Mouse (Mus musculus) layer of hippocampus, adult 11-12 months (tissue): Measurements from ENCODE around the gene Abcc12.

Experiments used
- DNase-seq: peaks from one replicate; pipeline ENCODE4 v3.0.0; 2022; ENCODE audit warnings: low spot score

The Abcc12 gene

GRCm38 (mm10) chr8:86578076-86578475, 2.4 kb downstream of the Abcc12 start:
- DNase-seq: peak; percentile 65

GRCm38 (mm10) chr8:86577547-86577946, 2.9 kb downstream of the Abcc12 start:
- no peak for DNase-seq

GRCm38 (mm10) chr8:86563674-86564073, 16.8 kb downstream of the Abcc12 start:
- no peak for DNase-seq

DNA sequence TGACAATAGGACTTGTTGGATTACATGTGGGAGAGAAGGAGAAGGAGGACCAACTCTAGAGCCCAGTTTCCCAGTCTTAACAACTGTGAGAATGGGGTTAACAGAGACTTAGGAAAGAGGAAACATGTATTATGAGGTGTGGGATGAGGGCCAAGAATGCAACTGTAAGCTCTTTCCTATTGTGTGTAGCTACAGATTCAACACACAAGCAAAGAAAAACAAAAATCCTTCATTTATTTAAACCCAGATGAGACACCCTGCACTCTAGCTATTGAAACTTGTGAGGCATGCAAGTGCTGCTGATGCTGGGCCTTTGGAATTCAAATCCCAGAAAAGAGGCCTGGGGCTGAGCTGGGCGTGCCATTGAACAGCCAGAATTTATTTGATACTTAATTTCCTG, 18.7 kb downstream of the Abcc12 start:
- no peak for DNase-seq

DNA sequence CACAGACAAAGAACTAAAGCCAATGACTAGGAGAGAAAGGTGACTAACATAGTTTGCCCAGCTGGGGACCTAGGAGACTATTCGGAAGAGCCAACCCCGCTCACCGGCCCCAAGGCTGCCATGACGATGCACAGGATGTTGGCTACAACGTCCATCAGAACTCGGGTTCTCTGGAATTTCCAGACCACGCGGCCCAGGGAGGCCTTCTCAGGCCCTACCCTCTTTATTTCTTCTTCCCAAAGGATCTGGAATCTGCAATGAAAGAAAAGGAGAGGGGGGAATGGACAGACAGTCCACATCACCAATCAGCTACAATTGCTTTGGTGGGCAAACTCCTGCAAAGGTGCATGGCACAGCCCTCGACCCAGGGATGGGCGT, 19.8 kb downstream of the Abcc12 start:
- no peak for DNase-seq

DNA sequence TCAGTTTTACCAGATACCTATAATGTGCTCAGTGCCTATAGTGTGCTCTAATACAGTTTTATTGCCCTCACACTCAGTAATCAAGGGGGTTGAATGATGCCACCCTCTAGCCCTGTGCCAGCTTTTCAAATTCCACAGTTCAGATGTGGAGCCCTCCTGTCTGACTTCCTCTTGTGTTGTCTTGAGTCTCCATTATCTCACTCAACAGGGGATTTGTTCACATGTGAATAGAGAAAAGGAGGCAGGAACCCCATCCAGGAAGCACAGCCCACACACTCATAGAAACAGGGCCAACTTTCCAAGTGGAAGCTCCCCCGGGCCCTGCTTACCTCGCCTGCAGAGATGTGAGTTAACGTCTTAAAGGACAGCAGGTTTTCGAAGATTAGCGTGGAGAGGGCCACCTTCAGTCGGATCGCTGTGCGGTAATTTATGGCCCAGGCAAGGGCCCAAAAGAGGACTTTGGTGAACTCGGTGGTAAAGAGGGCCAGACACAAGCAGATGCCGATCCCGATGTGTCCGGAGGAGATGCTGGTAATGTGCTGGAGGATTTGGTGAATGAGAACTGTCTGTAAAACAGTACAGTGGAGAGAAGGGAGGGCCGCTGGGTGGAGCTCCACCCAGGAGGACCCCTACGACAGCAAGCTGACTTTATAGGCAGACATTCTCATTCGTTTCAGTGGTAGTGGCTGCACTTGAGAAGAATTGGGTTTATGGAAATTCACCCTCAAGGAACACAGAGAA, 20.4 kb downstream of the Abcc12 start:
- no peak for DNase-seq

GRCm38 (mm10) chr8:86557186-86558045, 23.1 kb downstream of the Abcc12 start:
- DNase-seq: no peak

GRCm38 (mm10) chr8:86555564-86555963, 24.9 kb downstream of the Abcc12 start:
- DNase-seq: no peak

DNA sequence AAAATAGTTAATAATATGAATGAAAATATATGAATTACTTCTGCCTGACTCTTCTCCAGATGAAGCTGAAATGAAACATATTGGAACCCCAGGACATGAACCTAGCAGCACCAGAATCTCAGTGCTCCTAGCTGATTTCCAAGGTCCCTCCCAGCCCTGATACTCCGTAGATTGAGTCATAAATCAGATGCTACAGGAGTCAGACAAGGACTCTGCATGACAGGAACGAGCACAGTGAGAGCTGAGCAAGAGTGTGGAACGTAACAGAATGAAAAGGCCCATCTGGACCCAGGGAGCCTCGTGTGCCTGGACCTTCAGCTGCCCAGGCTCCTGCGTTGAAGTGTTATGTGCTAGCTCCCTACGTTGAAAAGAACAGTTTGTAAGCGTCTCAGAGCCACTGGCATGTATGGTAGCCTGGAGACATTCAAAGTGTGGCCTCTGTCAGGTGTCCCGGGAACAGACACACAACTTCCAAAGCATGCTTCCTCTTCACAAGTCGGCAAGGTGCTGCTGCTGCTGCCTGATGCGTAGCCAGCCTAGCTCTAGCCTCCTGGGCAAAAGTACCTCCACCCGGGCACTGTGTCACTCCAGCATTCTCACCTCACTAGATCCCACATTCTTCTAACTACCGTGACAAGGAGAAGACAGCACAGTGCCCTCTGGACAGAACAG, 26.1 kb downstream of the Abcc12 start:
- no peak for DNase-seq

GRCm38 (mm10) chr8:86550516-86550915, 30.0 kb downstream of the Abcc12 start:
- no peak for DNase-seq

GRCm38 (mm10) chr8:86546001-86546400, 34.5 kb downstream of the Abcc12 start:
- DNase-seq: no peak

DNA sequence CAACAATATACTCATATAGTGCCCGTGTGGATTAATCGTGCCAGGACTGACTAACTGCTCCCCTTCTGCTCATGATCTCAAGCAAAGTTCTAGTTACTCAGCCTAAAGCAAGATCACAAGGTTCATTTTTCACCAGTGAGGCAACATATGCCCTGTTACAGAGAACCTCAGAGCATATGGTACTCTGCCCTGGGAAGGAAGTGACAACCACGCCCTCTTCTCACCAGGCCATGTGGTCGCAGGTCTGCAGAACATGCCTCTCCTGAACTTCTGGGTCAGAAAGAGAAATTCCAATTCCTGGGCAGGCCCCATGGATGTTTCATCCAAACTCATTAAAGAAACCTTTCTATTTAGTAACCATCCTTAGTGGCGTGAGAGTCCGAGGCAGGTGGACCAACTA, 39.6 kb downstream of the Abcc12 start:
- no peak for DNase-seq

DNA sequence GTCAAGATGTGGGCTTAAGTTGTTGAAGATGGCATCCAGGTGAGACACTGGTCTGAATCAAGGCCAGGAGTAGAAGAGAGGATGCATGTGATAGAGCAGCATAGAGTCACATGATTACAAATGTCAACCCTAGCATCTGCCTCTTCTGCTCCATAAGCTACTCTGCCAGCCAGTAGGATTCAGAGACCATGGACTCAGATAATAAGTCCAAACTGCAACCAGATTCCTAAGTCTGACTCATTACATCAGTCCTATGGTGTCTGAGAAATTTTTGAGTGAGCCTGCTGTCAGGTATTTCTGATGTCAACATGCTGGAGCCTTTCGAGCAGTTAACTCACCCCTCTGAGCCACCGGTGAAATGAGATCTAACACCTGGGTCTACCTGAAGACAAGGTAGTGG, 40.1 kb downstream of the Abcc12 start:
- no peak for DNase-seq

GRCm38 (mm10) chr8:86536663-86536987, 43.9 kb downstream of the Abcc12 start:
- no peak for DNase-seq

DNA sequence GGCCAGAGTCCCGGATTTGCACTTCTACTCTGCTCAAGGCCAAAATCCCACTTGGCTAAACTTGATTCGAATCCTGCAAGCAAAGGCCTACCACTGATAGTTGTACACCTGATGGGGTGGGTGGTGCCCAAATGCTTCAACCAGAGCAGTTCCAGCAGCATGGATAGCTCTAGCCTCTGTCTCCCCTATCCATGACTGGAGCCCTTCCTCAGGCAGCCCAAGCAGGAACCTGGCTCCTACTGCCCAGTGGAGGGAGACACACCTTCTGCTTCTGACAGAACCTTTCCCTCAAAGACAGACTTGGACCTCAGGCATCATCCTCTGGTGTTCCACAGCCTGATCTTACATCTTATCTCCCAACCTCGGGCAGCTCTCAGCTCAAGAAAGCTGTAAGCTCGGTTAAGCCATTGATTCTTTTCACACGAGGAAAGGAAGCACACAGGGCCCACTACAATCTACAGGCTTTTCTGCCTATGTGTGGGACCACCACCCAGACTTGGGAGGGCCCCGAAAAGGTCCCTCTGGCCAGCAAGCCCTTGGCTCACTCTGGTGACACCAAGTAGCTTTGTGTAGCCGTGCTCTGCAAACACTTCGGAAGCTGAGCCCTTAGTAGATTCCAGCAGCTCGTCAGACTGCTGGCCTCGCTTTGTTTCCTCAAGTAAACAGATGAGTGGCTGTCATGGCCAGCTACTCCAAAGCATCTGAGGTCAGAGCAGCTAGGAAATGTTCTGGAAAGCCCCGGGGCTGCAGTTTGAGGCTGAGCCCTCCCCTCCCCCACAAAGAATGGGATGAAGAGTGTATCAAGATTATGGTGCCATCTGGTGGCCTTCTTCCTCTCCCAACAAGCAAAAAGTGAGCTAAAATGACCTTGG, 44.5 kb downstream of the Abcc12 start:
- DNase-seq: peak; percentile 84

- DNase-seq: no peak
Measured at GRCm38 (mm10) chr8:86535068-86535560, 45.4 kb downstream of the Abcc12 start.

- no peak for DNase-seq
Measured at GRCm38 (mm10) chr8:86529714-86530113, 50.8 kb downstream of the Abcc12 start.

GRCm38 (mm10) chr8:86527336-86528029, 53.0 kb downstream of the Abcc12 start:
- DNase-seq: no peak

- no peak for DNase-seq
Measured at GRCm38 (mm10) chr8:86526808-86527207, 53.7 kb downstream of the Abcc12 start.

DNA sequence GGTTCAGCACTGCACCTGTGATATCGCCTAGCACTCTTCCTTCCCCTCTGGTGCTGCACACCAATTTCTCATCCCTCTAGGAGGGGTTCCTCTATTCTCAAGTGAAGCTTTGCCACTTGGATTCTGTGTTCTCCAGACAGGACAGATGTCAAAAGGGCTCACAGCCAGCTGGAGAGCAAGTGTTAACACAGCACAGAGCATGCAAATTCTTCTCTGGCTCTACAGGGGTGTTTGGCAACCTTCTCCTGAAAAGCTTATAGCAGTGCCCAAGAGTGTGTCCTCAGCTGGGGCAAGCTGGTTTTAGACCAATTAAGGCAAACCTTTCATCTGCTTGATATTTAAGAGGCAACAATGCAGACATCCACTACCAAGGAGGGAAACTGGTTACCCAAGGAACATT, 66.3 kb downstream of the Abcc12 start:
- no peak for DNase-seq

- no peak for DNase-seq
Measured at GRCm38 (mm10) chr8:86512886-86513285, 67.6 kb downstream of the Abcc12 start.
